Mouse (Mus musculus) ES-Bruce4 (cell line): ENCODE measurements around the gene Tpcn2.

Experiments
- CTCF ChIP-seq: IDR thresholded peaks from one replicate; pipeline ENCODE4 v1.8.1; 2011; ENCODE audit warnings: low read depth, low read length
- EP300 ChIP-seq: IDR thresholded peaks from 2 replicates; pipeline ENCODE4 v1.6.1; 2011; ENCODE audit warnings: low read depth, low read length; ENCODE audit not compliant: insufficient read depth
- POLR2A ChIP-seq: IDR thresholded peaks from one replicate; pipeline ENCODE4 v1.8.1; 2011; ENCODE audit warnings: low read length; ENCODE audit not compliant: insufficient read depth

DNA sequence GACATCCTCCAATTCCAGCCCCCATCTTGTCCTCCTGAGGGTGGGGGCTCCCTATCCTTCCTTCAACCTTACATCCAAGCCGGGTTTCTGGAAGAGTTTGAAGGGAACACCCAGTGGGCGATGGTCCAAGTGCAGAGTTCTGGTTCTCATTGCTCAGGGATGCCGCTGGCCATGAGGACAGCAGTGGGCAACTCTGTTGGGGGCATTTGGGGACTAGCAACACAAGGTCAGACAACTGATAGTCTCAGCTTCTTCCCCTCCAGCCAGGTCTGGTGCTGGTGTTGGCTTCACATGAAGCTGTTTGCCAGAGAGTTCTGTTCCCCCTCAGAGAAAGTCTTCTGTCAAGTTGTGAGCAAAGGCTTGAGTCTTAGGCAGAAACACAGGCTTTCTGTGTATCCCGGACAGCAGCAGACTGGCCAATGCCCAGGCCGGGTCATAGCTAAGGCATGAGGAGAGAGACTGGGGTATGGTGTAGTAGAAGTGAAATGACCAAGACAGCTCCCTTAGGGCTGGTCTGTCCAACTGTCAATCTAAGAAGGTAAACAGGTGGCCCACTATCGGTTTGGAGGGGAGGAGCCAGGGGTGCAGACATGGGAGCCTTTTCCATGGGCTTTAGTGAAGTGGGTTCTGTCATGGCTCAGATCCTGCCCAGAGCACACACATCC is 17.7 kb upstream of the Tpcn2 start:
- TF ChIP-seq CTCF (no peak), EP300 (no peak), POLR2A (no peak)
